In genomic region chr4:58832908-58833307, GRCm38 (mm10) we compare ENCODE assay signal across 21 mouse cellular contexts. TPM values are rescaled to one million over a fixed set of nuclear protein-coding genes. Genes with fewer than 3 reads are reported as not detected.
"Had no signal": no experiment of that assay in that cellular context is flagged by ENCODE, and none has a peak within 500 bp of the region (broad histone marks: within the 10 kb centered on the region; RNA-seq: fewer than 3 reads in every experiment).

No protein-coding gene starts in this region.

- ATAC-seq: intestine, embryonic 16.5 days had no signal

- H3K9ac ChIP-seq: limb, embryonic 12.5 days; lung, embryonic 15.5 days; neural tube, embryonic 15.5 days had no signal

- H3K4me1 ChIP-seq: limb, embryonic 12.5 days; lung, embryonic 15.5 days; midbrain, embryonic 10.5 days; neural tube, embryonic 15.5 days had no signal

- DNase-seq: kidney, adult 2 months; kidney, postnatal 25 days; layer of hippocampus, adult 9-11 months; layer of hippocampus, postnatal 36 days; lung, postnatal 14 days; midbrain, embryonic 14.5 days; right cerebral cortex, adult 18-20 months; right cerebral cortex, postnatal 25 days; thymus, postnatal 4 days had no signal

- H3K4me3 ChIP-seq: limb, embryonic 12.5 days; lung, embryonic 15.5 days; midbrain, embryonic 10.5 days; myocyte; neural tube, embryonic 15.5 days had no signal

- H3K27ac ChIP-seq: limb, embryonic 12.5 days; lung, embryonic 15.5 days; macrophage; midbrain, embryonic 10.5 days; neural tube, embryonic 15.5 days had no signal

- H3K4me2 ChIP-seq: limb, embryonic 12.5 days; lung, embryonic 15.5 days; neural tube, embryonic 15.5 days had no signal

- H3K27me3 ChIP-seq: limb, embryonic 12.5 days; lung, embryonic 15.5 days; neural tube, embryonic 15.5 days had no signal

- H3K9me3 ChIP-seq: limb, embryonic 12.5 days; lung, embryonic 15.5 days; midbrain, embryonic 10.5 days; neural tube, embryonic 15.5 days had no signal

RNA-seq across cellular contexts. Expression of gene Olfr267, which starts 45.4 kb away (rescaled TPM):
- total RNA-seq: liver, adult 2 months had no signal
- polyA plus RNA-seq: intestine, embryonic 16.5 days; kidney, adult 2 months; kidney, embryonic 16.5 days; liver, adult 2 months; lung, embryonic 15.5 days; macrophage; midbrain, embryonic 10.5 days; midbrain, embryonic 14.5 days; myocyte; neural tube, embryonic 11.5 days; neural tube, embryonic 15.5 days; small intestine, adult 2 months; stomach, embryonic 16.5 days had no signal
